Mouse (Mus musculus): ENCODE measurements at regions not wholly inside any gene's neighbourhood (a gene's known extent, or its start where the extent isn't known, plus 50 kb on each side); places are given as distances from the start of the nearest gene placed in this dataset.

DNA sequence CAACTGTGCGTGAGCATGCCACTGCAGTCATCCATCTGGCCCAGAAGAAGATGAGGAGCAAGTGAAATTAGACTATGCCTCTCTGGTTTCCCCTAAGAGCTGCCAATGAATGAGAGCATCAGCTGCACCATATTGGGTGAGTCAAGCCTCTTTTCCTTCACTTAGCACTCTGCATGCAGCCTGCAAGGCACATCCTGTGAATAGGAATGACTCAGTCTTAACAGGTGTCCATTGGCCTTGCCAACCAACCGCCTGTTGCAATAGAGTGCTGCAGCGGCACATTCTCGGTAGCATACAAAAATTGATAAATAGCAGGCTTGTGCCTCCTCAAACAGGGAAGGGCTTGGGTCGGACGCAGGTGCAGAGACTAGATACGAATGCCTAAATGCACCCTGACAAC is 808.7 kb downstream of the Gsdmc2 start:
- no peak for ATAC-seq (ENCODE audit: poor library complexity, severe bottlenecking)

DNA sequence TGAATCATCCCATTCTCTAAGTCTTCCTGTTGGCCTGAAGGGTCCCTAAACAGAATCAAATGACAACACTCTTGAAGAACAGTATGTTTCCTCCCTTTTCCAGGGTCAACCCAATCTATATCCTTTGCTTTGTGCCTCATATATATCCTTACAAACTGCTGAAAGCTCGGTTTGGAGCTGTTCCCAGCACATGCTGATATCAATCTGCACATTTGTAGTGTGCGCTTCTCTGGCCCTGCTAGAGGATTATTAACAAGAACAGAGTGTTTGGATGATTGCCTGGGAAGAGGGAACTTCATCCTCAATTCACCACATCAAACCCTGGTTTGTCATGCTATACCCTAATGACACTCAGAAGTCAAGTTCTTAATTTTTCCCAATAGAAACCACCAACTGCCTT is 824.2 kb downstream of the Gsdmc2 start:
- no peak for ATAC-seq (ENCODE audit: poor library complexity, severe bottlenecking)

DNA sequence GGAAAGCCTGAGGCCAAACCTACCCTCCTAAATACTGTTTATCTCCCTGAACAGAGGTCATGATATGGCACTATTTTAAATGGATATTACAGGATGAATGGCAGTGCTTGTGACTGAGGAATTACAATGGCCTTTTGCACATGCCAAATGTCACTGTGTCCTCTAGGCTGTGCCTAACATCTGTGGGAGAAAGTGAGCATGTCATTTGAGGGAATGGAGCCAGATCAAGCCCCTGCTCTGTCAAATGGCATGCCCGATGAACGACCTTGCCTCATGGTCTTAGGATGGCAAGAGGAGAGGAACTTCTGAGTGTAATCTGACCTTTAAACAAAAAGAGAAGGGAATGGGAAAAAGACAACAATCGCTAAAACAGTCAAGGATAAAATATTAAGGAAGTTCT is 827.0 kb downstream of the Gsdmc2 start:
- no peak for ATAC-seq (ENCODE audit: poor library complexity, severe bottlenecking)

DNA sequence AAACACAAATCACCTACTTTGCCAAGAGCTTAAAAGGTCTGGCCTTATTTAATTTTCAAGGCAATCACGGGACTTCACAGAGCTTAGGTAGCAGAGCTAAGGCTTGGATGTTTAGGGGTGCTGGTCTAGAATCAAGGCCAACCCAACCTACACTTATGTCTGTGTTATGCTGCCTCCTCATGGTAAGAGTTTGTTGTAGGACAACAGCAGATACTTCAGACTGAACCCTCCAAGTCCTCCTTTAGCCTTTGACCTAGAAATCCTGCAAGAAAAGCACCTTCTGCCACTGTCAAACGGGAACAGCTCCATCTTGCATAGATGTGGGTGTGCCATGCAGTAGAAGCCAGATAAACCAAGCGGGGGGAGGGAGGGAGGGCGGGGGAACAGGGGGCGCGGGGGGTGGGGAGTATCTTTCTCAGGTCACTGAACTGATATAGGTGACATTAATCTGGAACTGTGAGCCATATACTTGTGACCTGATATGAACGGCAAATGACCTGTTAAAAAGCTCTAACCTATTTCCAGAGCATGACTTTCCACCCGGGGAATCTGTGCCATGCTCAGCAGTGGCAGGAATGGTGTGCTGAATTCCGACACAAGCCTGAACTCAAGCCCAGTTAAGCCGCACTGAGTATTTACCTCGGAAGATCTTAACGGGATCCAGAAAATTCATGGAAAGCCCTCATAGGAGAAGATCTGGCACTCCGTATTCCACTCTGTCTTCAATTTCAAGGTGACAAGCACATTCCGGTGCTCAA is 838.3 kb downstream of the Gsdmc2 start:
- ATAC-seq (ENCODE audit: poor library complexity, severe bottlenecking) = no peak

DNA sequence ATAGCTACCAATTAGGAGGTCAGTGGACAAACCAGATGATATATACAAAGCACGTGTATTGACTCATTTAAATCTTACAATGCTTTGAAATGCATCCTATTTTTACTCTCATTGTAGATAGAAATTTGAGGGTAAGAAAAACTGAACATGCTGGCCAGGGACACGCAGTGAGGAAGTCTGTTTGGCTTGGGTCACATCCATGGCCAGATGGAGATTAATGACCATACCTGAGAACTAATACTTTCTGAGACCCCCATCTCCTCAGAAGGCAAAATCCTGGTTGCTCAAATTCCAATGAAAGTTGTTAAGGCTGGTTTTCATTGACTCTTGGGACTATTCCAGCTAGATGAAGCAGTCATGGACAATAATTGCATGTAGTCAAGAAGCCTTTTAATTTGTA is 850.3 kb downstream of the Gsdmc2 start:
- ATAC-seq (ENCODE audit: poor library complexity, severe bottlenecking) = no peak

DNA sequence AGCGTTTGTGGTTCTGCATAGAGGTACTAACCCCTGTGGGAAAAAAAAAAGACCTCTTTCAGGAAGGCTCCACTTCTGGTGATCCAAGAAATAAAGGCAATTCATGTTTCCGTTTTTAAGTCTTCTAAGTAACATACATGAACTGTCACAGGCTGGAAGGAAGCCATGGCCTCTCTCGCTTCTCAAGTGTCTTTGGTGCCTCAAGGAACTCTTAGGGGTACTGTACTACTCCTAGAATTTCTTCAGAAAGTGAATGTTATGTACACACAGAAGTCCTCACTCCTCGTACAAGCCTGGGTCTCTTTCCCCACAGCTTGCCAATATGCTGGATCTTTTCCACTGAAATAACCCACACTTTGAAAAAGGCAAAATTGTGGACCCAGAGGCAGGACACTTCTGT is 858.1 kb downstream of the Gsdmc2 start:
- ATAC-seq (ENCODE audit: poor library complexity, severe bottlenecking) = no peak

DNA sequence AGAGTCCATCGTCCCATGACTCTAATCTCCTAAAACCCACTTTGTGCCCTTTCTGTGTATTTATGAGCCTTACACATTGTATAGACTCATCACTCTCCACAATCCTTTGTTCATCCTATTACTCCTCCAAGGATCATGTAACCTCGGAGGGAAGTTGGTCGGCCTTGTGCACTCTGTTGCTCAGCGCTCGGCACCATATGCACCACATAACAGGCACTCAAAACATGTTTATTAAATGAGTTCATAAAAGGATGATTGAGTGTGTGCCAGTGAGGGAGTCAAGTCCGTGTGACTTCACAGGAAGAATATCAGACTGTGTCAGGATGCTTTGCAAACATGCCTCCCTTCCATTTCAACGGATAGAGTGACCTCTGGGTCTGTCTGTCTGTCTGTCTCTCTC is 858.8 kb downstream of the Gsdmc2 start:
- ATAC-seq (ENCODE audit: poor library complexity, severe bottlenecking) = no peak

DNA sequence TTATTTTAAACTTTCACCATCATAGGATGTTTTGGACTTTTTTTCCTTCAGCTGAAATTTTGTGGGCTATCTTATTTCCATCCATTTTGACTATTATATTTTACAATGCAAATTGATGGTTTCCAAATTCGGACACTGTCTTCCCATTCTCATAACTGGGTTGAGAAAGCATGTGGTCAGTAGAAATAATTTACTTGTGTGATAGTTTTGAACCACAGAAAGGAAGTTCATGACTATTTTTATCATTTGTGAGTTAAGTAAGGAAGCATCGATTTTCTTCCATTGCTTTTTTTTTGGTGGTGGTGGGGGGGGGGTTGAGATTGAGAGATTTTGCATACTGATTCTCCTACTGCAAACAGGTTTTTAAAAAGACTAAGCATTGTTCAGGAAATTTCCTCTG is 874.4 kb downstream of the Gsdmc2 start:
- no peak for ATAC-seq (ENCODE audit: poor library complexity, severe bottlenecking)

DNA sequence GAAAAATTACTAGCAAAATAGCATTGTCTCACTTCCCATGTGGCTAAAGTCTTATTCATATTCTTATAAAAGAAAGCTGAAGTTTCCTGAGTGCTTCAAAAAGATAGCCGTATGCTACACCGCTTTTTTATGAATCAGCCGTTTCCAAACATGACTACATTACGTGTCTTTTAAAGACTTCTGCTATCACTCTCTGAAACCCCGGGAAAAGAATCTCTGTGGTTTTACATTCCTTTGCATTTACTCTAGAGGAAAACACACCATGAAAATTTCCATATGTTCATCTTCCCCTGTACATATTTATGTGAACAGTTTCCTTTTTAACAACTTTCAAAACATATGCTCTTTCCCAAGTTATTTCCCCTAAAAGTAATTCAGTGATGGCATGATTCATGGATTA is 882.3 kb downstream of the Gsdmc2 start:
- no peak for ATAC-seq (ENCODE audit: poor library complexity, severe bottlenecking)

DNA sequence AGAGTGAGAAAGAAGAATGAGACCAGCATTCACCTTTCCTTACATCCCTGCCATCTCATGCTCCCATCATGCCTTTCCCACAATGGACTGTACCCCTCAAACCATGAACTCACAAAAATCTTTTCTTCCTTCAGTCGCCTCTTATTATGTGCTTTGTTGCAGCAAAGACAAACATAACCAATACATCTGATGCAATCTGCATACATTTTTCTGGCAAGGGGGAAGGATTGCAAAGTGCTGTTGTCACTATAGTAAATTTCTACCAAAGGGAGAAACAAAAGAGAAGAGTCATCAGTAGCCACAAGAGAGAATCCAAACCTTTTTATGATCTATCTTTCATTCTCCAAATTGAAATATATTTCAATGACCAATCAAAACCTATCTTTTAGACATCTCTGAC is 884.4 kb downstream of the Gsdmc2 start:
- no peak for ATAC-seq (ENCODE audit: poor library complexity, severe bottlenecking)

DNA sequence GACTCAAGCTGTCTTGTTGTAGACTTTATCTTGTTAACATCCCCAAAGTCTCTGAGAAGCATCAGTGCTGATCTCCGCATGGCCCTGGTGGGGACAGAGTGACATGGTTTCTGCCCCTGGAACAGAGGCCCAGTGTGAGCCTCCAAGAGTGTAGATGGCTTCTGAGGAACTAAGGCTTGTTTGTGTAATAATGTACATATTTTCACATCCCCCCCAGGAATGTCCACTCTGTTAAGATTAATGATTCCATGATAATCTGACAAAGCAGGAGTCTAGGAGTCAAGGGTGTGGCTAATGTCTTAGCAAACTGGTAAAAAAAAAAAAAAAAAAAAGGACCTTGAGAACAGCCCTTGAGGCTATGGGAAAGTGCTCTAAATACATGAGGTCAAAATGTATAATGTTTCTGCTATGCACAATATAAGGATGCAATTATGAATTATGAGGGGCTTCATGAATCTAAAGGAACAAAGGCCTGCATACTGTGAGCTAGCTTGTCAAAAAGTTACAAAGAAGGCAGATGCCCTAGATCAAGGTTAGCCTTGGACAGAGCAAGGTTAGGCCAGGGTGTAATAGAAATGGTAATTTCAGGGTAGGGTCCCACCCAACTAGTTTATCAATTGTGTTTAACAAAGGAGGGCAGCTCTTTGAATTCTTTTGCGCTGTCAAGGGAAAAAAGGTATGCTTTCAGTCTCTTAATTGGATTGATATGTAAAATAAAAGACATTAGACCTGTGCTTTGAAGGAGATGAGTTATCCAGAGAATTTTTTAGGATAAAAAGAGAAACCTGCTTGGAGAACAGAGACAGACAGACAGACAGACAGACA is 886.3 kb downstream of the Gsdmc2 start:
- no peak for ATAC-seq (ENCODE audit: poor library complexity, severe bottlenecking)

DNA sequence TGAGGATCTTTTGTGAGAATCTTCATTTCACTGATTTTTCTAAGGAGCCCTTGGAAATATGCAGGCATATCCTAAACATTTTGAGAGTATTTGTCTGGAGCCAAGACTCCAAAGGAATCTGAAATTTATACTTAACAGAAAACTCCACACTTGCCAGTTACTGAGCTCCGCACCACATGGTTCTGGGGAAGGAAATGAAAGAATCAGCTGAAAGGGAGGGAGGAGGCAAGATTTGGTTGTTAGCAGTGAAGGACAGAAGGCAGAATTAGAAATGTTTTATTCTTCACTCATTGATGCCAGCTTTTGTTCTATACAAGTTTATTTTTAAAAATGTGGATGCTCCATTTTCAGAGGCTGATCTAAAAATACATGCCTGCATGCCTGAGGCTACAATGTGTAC is 890.1 kb downstream of the Gsdmc2 start:
- no peak for ATAC-seq (ENCODE audit: poor library complexity, severe bottlenecking)

DNA sequence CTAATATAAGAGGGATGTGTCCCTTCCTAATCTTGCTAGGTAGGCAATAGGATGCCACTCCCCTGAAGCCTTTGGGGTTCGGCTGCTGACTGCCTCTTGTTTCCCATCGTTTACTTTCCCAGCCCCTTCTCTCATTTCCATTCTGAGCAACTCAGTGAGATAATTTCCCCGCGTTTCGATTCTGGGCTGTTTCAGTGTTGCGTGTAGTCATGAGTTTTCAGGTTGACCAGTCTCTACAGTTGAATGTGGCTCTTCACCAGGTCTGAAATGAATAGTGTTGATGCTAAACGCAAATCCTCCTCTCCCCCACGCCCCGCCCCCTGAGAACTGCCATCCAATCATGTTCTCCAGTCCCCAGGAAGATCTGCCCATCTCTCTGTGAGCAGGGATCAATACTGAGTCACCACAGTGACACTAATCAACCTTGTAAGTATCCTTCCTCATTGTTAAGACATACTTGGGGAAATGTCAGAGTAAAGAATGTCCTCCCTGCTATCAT is 890.6 kb downstream of the Gsdmc2 start:
- ATAC-seq (ENCODE audit: poor library complexity, severe bottlenecking) = no peak

DNA sequence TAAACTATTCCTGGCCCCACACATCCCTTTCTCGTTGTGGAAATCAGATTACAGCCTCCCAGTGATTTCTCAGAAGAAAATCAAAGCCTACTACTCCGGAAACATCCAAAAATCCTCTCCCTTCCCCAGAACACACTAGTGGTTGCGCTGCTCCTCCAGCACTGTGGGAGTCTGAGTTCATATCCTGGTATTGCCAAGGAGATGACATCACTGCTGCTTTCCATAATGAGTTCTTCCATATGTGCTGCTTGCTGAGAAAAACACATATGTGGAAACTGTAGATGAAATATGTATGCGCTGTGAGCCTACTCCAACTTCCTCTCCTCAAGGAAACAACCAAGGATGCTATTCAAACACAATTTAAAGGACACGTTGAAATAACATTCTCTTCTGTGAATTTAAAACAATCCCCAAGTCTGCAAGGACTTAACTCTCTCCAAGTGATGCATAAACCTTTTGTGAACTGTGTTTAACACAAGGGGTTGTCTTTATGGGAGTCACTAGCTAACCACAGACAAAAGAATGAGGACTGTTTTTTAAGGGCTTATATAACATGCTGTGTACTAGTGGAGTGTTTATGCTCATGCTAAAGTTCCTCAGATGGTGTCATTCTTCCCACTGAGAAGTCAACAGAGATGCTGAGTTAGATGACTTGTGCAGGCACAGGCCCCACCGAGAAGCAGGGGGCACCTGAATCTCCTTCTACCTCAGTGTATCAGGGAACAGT is 891.6 kb downstream of the Gsdmc2 start:
- no peak for ATAC-seq (ENCODE audit: poor library complexity, severe bottlenecking)

DNA sequence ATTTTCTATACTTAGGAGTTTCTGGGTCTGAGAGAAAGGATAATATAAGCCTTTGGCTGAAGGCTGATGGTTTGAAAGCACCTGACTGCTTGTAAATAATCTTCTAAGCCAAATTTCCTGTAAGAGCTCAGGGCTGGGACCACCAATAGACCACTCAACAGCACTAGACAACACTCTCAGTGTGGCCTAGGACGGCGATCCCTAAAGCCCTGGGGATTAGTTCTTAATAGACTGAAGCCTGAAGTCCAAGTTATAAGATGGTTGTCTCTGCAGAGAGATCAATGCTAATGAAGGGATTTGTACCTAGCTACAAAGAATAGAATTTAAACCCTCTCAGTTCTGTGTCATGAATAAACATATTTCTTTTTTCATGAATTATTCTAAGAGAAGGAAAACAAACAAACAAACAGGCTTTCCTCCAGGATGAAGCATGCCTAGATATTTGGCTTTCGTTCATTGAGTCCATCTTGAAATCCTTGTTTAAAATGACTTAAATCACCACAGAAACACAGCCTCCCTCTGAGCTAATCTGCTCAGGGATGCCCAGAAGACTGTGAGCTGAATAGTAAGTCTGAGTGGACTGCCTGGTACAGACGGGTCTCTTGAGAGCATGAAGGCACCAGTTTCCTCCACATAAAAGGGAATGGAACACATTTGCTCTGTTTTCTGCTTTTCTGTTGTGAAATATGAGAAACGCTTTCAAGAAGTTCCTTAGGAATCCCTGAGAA is 892.3 kb downstream of the Gsdmc2 start:
- no peak for ATAC-seq (ENCODE audit: poor library complexity, severe bottlenecking)

DNA sequence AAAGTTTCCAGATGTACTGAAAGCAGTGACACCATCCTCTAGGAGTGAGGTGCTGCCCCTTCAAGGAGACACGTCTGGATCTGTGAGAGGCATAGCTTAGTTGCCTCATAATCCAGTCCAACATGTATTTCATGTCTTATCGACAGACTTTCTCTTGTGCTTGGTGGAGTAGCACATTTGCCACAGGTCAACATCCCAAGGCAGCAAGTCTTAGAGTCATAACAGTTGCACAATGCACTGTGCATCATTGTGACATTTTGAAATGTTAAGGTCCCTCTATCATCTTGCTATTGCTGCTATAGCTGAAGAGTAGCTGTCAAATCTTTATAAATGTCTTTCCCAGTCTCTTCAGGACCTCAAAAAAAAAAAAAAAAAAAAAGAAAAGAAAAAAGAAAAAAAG is 905.6 kb downstream of the Gsdmc2 start:
- ATAC-seq (ENCODE audit: poor library complexity, severe bottlenecking) = no peak

DNA sequence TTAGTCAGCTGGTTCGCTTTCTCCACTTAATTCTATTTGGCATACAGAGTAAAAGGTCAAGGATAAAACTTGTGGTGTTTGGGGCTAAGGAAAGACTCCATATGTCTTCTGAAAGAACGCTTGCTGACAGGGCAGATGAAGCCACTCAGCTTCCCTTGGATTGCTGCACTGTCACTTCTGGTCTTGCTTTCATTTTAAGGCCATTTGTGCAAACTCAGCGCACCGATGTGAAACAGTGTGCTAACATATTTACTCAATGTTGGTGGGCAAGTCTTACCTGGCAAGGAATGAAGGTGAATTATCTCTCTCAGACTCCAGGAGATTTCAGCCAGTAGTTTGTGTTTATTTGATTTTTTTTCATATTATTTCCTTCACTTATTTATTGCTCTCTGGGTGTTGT is 907.2 kb downstream of the Gsdmc2 start:
- no peak for ATAC-seq (ENCODE audit: poor library complexity, severe bottlenecking)

DNA sequence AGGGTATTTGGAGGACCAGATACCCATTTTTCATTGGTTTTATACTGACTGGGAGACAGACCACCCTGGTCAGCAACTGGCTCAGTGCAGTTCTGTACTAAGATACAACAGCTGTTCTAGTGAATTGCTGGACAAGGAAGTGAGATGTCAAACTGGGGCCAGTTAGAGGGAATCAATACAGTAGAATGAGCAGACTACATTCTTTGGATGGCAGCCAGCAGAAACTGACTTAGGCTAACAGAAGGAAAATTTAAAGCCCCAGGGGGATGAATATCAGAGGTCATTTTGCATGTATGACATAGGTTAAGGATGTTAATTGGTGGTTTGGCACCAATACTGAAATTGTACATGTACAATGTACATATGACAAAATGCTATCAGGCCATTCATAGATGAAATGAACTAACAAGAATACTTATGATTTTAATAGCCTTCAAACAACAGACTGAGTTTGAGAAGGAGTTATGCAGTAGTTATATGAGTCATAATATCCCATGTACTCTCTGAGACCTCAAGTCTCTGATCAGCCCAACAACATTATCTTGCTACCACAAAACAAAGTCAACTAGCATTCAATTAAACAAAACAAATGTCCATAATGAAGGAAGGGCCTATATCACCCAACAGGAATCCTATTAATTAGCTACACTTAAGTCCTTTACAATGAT is 910.3 kb downstream of the Gsdmc2 start:
- ATAC-seq (ENCODE audit: poor library complexity, severe bottlenecking) = no peak

DNA sequence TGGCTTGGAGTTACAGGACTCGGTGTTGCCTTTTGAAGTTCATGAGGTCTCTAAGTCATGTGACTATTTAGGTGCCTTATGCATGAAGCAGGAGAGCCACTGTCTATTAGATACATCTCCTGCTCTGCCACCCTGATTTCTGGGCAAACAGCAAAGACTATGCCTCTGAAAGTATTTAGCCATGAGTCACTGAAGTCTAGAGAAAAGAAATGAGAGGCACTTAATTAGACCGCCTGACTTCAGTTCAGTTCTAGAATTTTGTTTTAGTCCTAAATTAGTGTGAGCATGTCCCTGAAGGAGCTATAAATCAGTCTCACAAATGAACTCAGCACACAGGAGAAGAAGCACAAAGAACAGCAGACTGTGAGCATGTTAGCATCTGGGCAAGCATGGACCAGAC is 924.5 kb downstream of the Gsdmc2 start:
- no peak for ATAC-seq (ENCODE audit: poor library complexity, severe bottlenecking)

DNA sequence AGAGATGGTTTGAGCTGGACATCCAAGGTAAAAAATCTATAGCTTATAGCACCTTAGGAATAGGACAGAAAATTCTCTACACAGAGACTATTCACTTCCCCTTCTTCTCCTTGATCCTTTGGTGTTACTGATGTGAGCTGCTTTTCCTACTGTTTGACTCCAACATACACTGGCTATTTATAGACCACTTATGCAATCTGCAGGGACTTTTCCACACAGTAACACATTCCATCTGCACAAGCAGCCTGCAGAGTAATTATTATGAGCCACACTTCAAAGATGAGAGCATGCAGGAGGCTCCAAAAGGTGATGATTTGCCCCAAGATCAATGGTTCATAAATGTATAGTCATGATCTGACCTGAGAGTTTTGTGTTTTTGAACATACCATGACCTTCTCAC is 925.7 kb downstream of the Gsdmc2 start:
- ATAC-seq (ENCODE audit: poor library complexity, severe bottlenecking) = no peak
